13 mouse cellular contexts compared by ENCODE assay signal in the genomic region with DNA sequence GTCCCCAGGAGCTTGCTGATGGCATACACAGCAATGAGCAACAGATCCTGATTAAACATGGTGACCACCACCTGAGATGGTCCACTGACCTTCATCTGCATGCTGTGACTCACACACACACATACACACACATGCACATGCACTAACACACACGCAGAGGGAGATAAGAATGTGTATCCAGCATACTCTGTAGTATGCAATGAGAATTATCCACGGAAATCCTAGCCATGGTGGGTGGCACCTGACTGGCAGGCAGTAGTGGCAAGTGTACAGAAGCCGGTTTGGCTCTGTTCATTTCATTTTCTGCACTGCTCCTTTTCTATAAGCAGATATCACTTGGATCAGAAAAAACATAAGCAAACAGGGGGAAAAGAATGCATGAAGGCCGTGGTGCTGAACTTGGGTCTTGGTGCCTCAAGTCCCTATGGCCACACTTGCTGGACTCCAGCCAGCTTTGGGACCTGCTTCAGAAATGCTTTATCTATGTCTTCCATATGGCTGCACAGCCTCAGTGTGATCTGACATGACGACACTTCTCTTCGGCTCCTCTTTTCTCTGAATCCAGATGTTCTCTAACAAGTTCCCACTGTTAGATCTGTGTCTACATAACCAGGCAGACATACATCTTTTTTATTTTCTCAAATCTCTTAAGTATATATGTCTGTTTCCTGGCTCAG.
A peak's percentile ranks its signal among the peaks of the same experiment; 100 is the strongest.
DNase-seq lines count a peak whose midpoint lies in the region; ATAC-seq and TF ChIP-seq lines count a peak whose summit lies in the region.
"Had no signal": no experiment of that assay in that cellular context is flagged by ENCODE, and none has a peak within 500 bp of the region (broad histone marks: within the 10 kb centered on the region; RNA-seq: fewer than 3 reads in every experiment).

No protein-coding gene starts in this region.

- H3K9me3 ChIP-seq in intestine, embryonic 15.5 days, result no peaks in the 10 kb centered on the region
- H3K9me3 ChIP-seq in intestine, postnatal 0 days (ENCODE audit: control insufficient read depth), result no peaks in the 10 kb centered on the region
- no peaks in the 10 kb centered on the region for H3K9me3 ChIP-seq in stomach, embryonic 14.5 days (ENCODE audit: control insufficient read depth, low read depth, low read length)
- H3K9me3 ChIP-seq in stomach, postnatal 0 days (ENCODE audit: control insufficient read depth, low read length), result no peaks in the 10 kb centered on the region
- no peaks in the 10 kb centered on the region for H3K9me3 ChIP-seq in liver, embryonic 12.5 days (replicated peaks)
- H3K9me3 ChIP-seq in stomach, embryonic 16.5 days (replicated peaks; ENCODE audit: control insufficient read depth, low read length), result no peaks in the 10 kb centered on the region
- H3K9me3 ChIP-seq: embryonic facial prominence, embryonic 13.5 days had no signal

- H3K36me3 ChIP-seq in intestine, embryonic 15.5 days, result no peaks in the 10 kb centered on the region
- H3K36me3 ChIP-seq in intestine, postnatal 0 days (ENCODE audit: control insufficient read depth, insufficient read depth), result no peaks in the 10 kb centered on the region
- H3K36me3 ChIP-seq in stomach, embryonic 14.5 days (ENCODE audit: control insufficient read depth, insufficient read depth, low read length), result no peaks in the 10 kb centered on the region
- no peaks in the 10 kb centered on the region; the same call in 1 of the 2 replicates for H3K36me3 ChIP-seq in stomach, postnatal 0 days (ENCODE audit: control insufficient read depth, insufficient read depth, low read length)
- no peaks in the 10 kb centered on the region for H3K36me3 ChIP-seq in liver, embryonic 12.5 days
- no peaks in the 10 kb centered on the region for H3K36me3 ChIP-seq in stomach, embryonic 16.5 days (ENCODE audit: control insufficient read depth, insufficient read depth, low read length)
- H3K36me3 ChIP-seq: embryonic facial prominence, embryonic 13.5 days had no signal

- no peak for TF ChIP-seq EP300 in stomach, postnatal 0 days (optimal IDR thresholded peaks at IDR 0.05)

- ATAC-seq in intestine, embryonic 15.5 days, result 0 out of 2 replicates have a peak, but pooled peaks have one; percentile 18
- no peak for ATAC-seq in intestine, postnatal 0 days
- ATAC-seq in stomach, embryonic 14.5 days (ENCODE audit: insufficient number of reproducible peaks, insufficient read depth, low FRiP score, low read depth), result peak; percentile 42; the same call in 1 of the 2 replicates
- ATAC-seq in stomach, postnatal 0 days (ENCODE audit: low FRiP score, low TSS enrichment), result no peak; the same call in 1 of the 2 replicates
- peak; percentile 91 for ATAC-seq in liver, embryonic 12.5 days
- no peak for ATAC-seq in stomach, embryonic 16.5 days (ENCODE audit: insufficient read depth, low FRiP score)

- H3K4me3 ChIP-seq in intestine, embryonic 15.5 days (replicated peaks), result no peak overlapping the region
- no peak overlapping the region for H3K4me3 ChIP-seq in intestine, postnatal 0 days (ENCODE audit: low read depth, low read length)
- H3K4me3 ChIP-seq in stomach, embryonic 14.5 days (ENCODE audit: low read depth, low read length), result no peak overlapping the region
- no peak overlapping the region for H3K4me3 ChIP-seq in stomach, postnatal 0 days (ENCODE audit: low read depth, low read length)
- no peak overlapping the region for H3K4me3 ChIP-seq in liver, embryonic 12.5 days
- H3K4me3 ChIP-seq in stomach, embryonic 16.5 days (replicated peaks; ENCODE audit: low read length), result no peak overlapping the region
- H3K4me3 ChIP-seq: embryonic facial prominence, embryonic 13.5 days; heart, adult 2 months; myocyte had no signal

- no peak overlapping the region for H3K4me2 ChIP-seq in intestine, embryonic 15.5 days (replicated peaks)
- H3K4me2 ChIP-seq in intestine, postnatal 0 days (replicated peaks; ENCODE audit: low read depth), result no peak overlapping the region
- H3K4me2 ChIP-seq in stomach, embryonic 14.5 days (replicated peaks; ENCODE audit: low read depth, low read length), result no peak overlapping the region
- no peak overlapping the region for H3K4me2 ChIP-seq in stomach, postnatal 0 days (replicated peaks; ENCODE audit: low read depth)
- no peak overlapping the region for H3K4me2 ChIP-seq in liver, embryonic 12.5 days
- H3K4me2 ChIP-seq in stomach, embryonic 16.5 days (ENCODE audit: low read depth, low read length), result no peak overlapping the region
- H3K4me2 ChIP-seq: embryonic facial prominence, embryonic 13.5 days had no signal

- H3K4me1 ChIP-seq in intestine, embryonic 15.5 days (replicated peaks), result 0 out of 2 replicates have a peak, but pooled peaks cover 8% of the 10 kb centered on the region
- H3K4me1 ChIP-seq in intestine, postnatal 0 days (replicated peaks; ENCODE audit: control insufficient read depth, insufficient read depth, low read length), result no peaks in the 10 kb centered on the region; the same call in 1 of the 2 replicates
- peaks cover 5% of the 10 kb centered on the region; the same call in 1 of the 2 replicates for H3K4me1 ChIP-seq in stomach, embryonic 14.5 days (ENCODE audit: control insufficient read depth, insufficient read depth, low read length)
- H3K4me1 ChIP-seq in stomach, postnatal 0 days (replicated peaks; ENCODE audit: control insufficient read depth, insufficient read depth), result no peaks in the 10 kb centered on the region
- H3K4me1 ChIP-seq in liver, embryonic 12.5 days, result peaks cover 12% of the 10 kb centered on the region
- H3K4me1 ChIP-seq in stomach, embryonic 16.5 days (ENCODE audit: control insufficient read depth, insufficient read depth, low read length), result no peaks in the 10 kb centered on the region; the same call in 1 of the 2 replicates

- intact Hi-C loops in left cerebral cortex, postnatal 10 days (cut with DNase I), result no loop called here

- H3K27me3 ChIP-seq in intestine, embryonic 15.5 days (replicated peaks), result no peaks in the 10 kb centered on the region
- no peaks in the 10 kb centered on the region for H3K27me3 ChIP-seq in intestine, postnatal 0 days (replicated peaks; ENCODE audit: control insufficient read depth, insufficient read depth, low read length)
- no peaks in the 10 kb centered on the region for H3K27me3 ChIP-seq in stomach, embryonic 14.5 days (ENCODE audit: control insufficient read depth, insufficient read depth, low read length)
- no peaks in the 10 kb centered on the region for H3K27me3 ChIP-seq in stomach, postnatal 0 days (ENCODE audit: control insufficient read depth, insufficient read depth, low read length)
- no peaks in the 10 kb centered on the region for H3K27me3 ChIP-seq in liver, embryonic 12.5 days (replicated peaks)
- no peaks in the 10 kb centered on the region for H3K27me3 ChIP-seq in stomach, embryonic 16.5 days (ENCODE audit: control insufficient read depth, insufficient read depth, low read length)
- H3K27me3 ChIP-seq: embryonic facial prominence, embryonic 13.5 days had no signal

- no peak for DNase-seq in stomach, postnatal 0 days (ENCODE audit: low spot score)
- DNase-seq in gastrocnemius, adult 18-20 months (ENCODE audit: low spot score), result no peak
- no peak for DNase-seq in left cerebral cortex, postnatal 10 days (ENCODE audit: extremely low spot score in 1 of 2, low spot score in 2 of 2)
- DNase-seq: cerebellum, adult 11-12 months; heart, adult 2 months; right cerebral cortex, adult 18-20 months had no signal

- WGBS in intestine, embryonic 15.5 days, result 57% methylated on average over 6 of the region's 6 CpGs
- WGBS in intestine, postnatal 0 days, result 52% methylated on average over 6 of the region's 6 CpGs
- whole genome bisulfite sequencing in stomach, embryonic 14.5 days, result 55% methylated on average over 6 of the region's 6 CpGs
- 46% methylated on average over 6 of the region's 6 CpGs for WGBS in stomach, postnatal 0 days
- 36% methylated on average over 6 of the region's 6 CpGs for WGBS in liver, embryonic 12.5 days (ENCODE audit: insufficient replicate concordance)
- WGBS in stomach, embryonic 16.5 days, result 50% methylated on average over 6 of the region's 6 CpGs

- H3K9ac ChIP-seq in intestine, embryonic 15.5 days, result no peak overlapping the region
- no peak overlapping the region for H3K9ac ChIP-seq in intestine, postnatal 0 days (ENCODE audit: low read depth, low read length)
- no peak overlapping the region for H3K9ac ChIP-seq in stomach, embryonic 14.5 days (replicated peaks; ENCODE audit: low read depth, low read length)
- H3K9ac ChIP-seq in stomach, postnatal 0 days (ENCODE audit: low read length), result no peak overlapping the region
- H3K9ac ChIP-seq in liver, embryonic 12.5 days, result no peak overlapping the region
- H3K9ac ChIP-seq in stomach, embryonic 16.5 days (ENCODE audit: low read length), result no peak overlapping the region
- H3K9ac ChIP-seq: embryonic facial prominence, embryonic 13.5 days had no signal

- H3K27ac ChIP-seq in intestine, embryonic 15.5 days, result no peak overlapping the region
- no peak overlapping the region for H3K27ac ChIP-seq in intestine, postnatal 0 days (ENCODE audit: low read depth, low read length)
- H3K27ac ChIP-seq in stomach, embryonic 14.5 days (ENCODE audit: low read length), result no peak overlapping the region
- no peak overlapping the region for H3K27ac ChIP-seq in stomach, postnatal 0 days (replicated peaks)
- H3K27ac ChIP-seq in liver, embryonic 12.5 days, result peak overlapping the region; percentile 2; the same call in 1 of the 2 replicates
- peak overlapping the region; percentile 1; the same call in 1 of the 2 replicates for H3K27ac ChIP-seq in stomach, embryonic 16.5 days (ENCODE audit: low read length)
- H3K27ac ChIP-seq: embryonic facial prominence, embryonic 13.5 days; heart, adult 2 months had no signal

- no peak for TF ChIP-seq CTCF in intestine, postnatal 0 days (IDR thresholded peaks at IDR 0.05; ENCODE audit: low read depth)
- no peak for TF ChIP-seq CTCF in stomach, postnatal 0 days (IDR thresholded peaks at IDR 0.05; ENCODE audit: low read depth)

Comparison
In these comparisons a context has a peak if more than half of its experiments do, and no peak if none do; other contexts are left out.
1. ATAC-seq: peak in intestine, embryonic 15.5 days (single experiment), stomach, embryonic 14.5 days (single experiment) and liver, embryonic 12.5 days (single experiment); none in intestine, postnatal 0 days (single experiment), stomach, postnatal 0 days (single experiment) and stomach, embryonic 16.5 days (single experiment).
2. H3K27ac ChIP-seq: peak in liver, embryonic 12.5 days (single experiment) and stomach, embryonic 16.5 days (single experiment); none in intestine, embryonic 15.5 days (single experiment), intestine, postnatal 0 days (single experiment), stomach, embryonic 14.5 days (single experiment) and stomach, postnatal 0 days (single experiment).